Mouse (Mus musculus) hindbrain, embryonic 15.5 days (tissue): Measurements from ENCODE around the gene Vps13d. TPM values are rescaled to one million over a fixed set of nuclear protein-coding genes. Genes with fewer than 3 reads are reported as not detected.

ENCODE experiments used
- ATAC-seq: fragments of 200-750 bp; cut with Nextera tagmentation; 2 replicates; pipeline ENCODE4 v1.8.0; 2017; ENCODE audit warnings: low read depth, moderate number of reproducible peaks, moderate TSS enrichment; ENCODE audit not compliant: low FRiP score
- H3K27ac ChIP-seq: fragments of 300-500 bp; sonication (generic); replicated peaks from 2 replicates; pipeline ENCODE4 v1.5.1; 2015; ENCODE audit warnings: mild to moderate bottlenecking, inconsistent platforms
- H3K27me3 ChIP-seq: fragments of 300-500 bp; sonication (generic); 2 replicates; pipeline ENCODE4 v1.6.1; 2015; ENCODE audit warnings: control low read depth, inconsistent platforms
- H3K36me3 ChIP-seq: fragments of 300-500 bp; sonication (generic); 2 replicates; pipeline ENCODE4 v1.6.1; 2015; ENCODE audit warnings: control low read depth, inconsistent platforms
- H3K4me1 ChIP-seq: fragments of 300-500 bp; sonication (generic); replicated peaks from 2 replicates; pipeline ENCODE4 v1.6.1; 2015; ENCODE audit warnings: control low read depth, inconsistent platforms
- H3K4me2 ChIP-seq: fragments of 300-500 bp; sonication (generic); 2 replicates; pipeline ENCODE4 v1.6.1; 2015; ENCODE audit warnings: moderate library complexity, mild to moderate bottlenecking, inconsistent platforms
- H3K4me3 ChIP-seq: fragments of 300-500 bp; sonication (generic); 2 replicates; pipeline ENCODE4 v1.5.1; 2015; ENCODE audit warnings: mild to moderate bottlenecking, inconsistent platforms
- H3K9ac ChIP-seq: fragments of 300-500 bp; sonication (generic); 2 replicates; pipeline ENCODE4 v1.6.1; 2015; ENCODE audit warnings: inconsistent platforms
- H3K9me3 ChIP-seq: fragments of 300-500 bp; sonication (generic); 2 replicates; pipeline ENCODE4 v1.6.1; 2016; ENCODE audit warnings: control low read depth, inconsistent platforms
- WGBS: fragments of 180-500 bp; shearing (Covaris S2); methylation state at CpG from one replicate; pipeline ENCODE4 v1.1.7; 2015; 5-methylcytosine and 5-hydroxymethylcytosine counted together
- polyA plus RNA-seq: library from polyadenylated mRNA; unstranded; fragments of >200 nt; fragmentation: Nextera tagmentation; extraction: Ambion mirVana; gene quantifications from 2 replicates; pipeline ENCODE4 v1.2.1, GENCODE M21; 2015

Vps13d gene
- polyA plus RNA-seq, 1 experiment from 2014 or later: 10.2 TPM

- Histone ChIP-seq H3K9ac (no peak overlapping the region), H3K27ac (no peak overlapping the region), H3K27me3 (no peaks in the 10 kb centered on the region), H3K4me1 (peaks cover 2% of the 10 kb centered on the region; the same call in 1 of the 2 replicates), H3K4me2 (no peak overlapping the region), H3K36me3 (peaks cover 27% of the 10 kb centered on the region), H3K4me3 (no peak overlapping the region), H3K9me3 (no peaks in the 10 kb centered on the region)
- WGBS: 98% methylated on average over 2 of the region's 2 CpGs
- no peak for ATAC-seq
These were observed 174.4 kb downstream of the Vps13d start for GRCm38 (mm10) chr4:145020383-145020782.

- 95% methylated on average over 3 of the region's 3 CpGs for WGBS
- H3K9me3 ChIP-seq: no peaks in the 10 kb centered on the region
- H3K36me3 ChIP-seq: peaks cover 38% of the 10 kb centered on the region
These were observed 175.6 kb downstream of the Vps13d start for GRCm38 (mm10) chr4:145019121-145019714.

GRCm38 (mm10) chr4:145017745-145018144 is 177.1 kb downstream of the Vps13d start:
- Histone ChIP-seq H3K9ac (no peak overlapping the region), H3K4me1 (no peaks in the 10 kb centered on the region), H3K36me3 (peaks cover 38% of the 10 kb centered on the region), H3K27ac (no peak overlapping the region), H3K9me3 (no peaks in the 10 kb centered on the region), H3K4me3 (no peak overlapping the region), H3K4me2 (no peak overlapping the region), H3K27me3 (no peaks in the 10 kb centered on the region)
- WGBS: 76% methylated on average over 2 of the region's 2 CpGs
- no peak for ATAC-seq

More at GRCm38 (mm10) chr4:145019121-145019714, 175.6 kb downstream of the Vps13d start:
- Histone ChIP-seq H3K27ac (no peak overlapping the region), H3K9ac (no peak overlapping the region), H3K4me3 (no peak overlapping the region), H3K27me3 (no peaks in the 10 kb centered on the region), H3K4me2 (no peak overlapping the region), H3K4me1 (no peaks in the 10 kb centered on the region)
- no peak for ATAC-seq

GRCm38 (mm10) chr4:145016669-145017068 is 178.1 kb downstream of the Vps13d start:
- no peak overlapping the region for H3K27ac ChIP-seq
- peaks cover 38% of the 10 kb centered on the region for H3K36me3 ChIP-seq
- no peak overlapping the region for H3K9ac ChIP-seq
- no peak overlapping the region for H3K4me3 ChIP-seq
- 97% methylated on average over 1 of the region's 1 CpGs for whole genome bisulfite sequencing
- H3K9me3 ChIP-seq: no peaks in the 10 kb centered on the region
- no peaks in the 10 kb centered on the region for H3K4me1 ChIP-seq
- H3K27me3 ChIP-seq: no peaks in the 10 kb centered on the region
- no peak overlapping the region for H3K4me2 ChIP-seq
- no peak for ATAC-seq

- H3K36me3 ChIP-seq: peaks cover 33% of the 10 kb centered on the region
- no peak overlapping the region for H3K9ac ChIP-seq
- no peaks in the 10 kb centered on the region for H3K9me3 ChIP-seq
- H3K4me2 ChIP-seq: no peak overlapping the region
- no peak for ATAC-seq
- H3K27me3 ChIP-seq: no peaks in the 10 kb centered on the region
- H3K27ac ChIP-seq: no peak overlapping the region
- 90% methylated on average over 4 of the region's 4 CpGs for WGBS
- no peaks in the 10 kb centered on the region for H3K4me1 ChIP-seq
- H3K4me3 ChIP-seq: no peak overlapping the region
These were observed 180.2 kb downstream of the Vps13d start for GRCm38 (mm10) chr4:145014632-145014960.

GRCm38 (mm10) chr4:145013760-145014631 is 180.8 kb downstream of the Vps13d start:
- no peak for ATAC-seq
- Histone ChIP-seq H3K4me1 (peaks cover 4% of the 10 kb centered on the region; the same call in 1 of the 2 replicates), H3K9me3 (no peaks in the 10 kb centered on the region), H3K36me3 (peaks cover 29% of the 10 kb centered on the region), H3K4me3 (no peak overlapping the region), H3K27ac (no peak overlapping the region), H3K27me3 (no peaks in the 10 kb centered on the region), H3K9ac (no peak overlapping the region), H3K4me2 (no peak overlapping the region)
- 89% methylated on average over 7 of the region's 7 CpGs for WGBS

- H3K36me3 ChIP-seq: peaks cover 25% of the 10 kb centered on the region
- no peak for ATAC-seq
- no peak overlapping the region for H3K9ac ChIP-seq
- no peaks in the 10 kb centered on the region for H3K9me3 ChIP-seq
- H3K27ac ChIP-seq: no peak overlapping the region
- H3K4me2 ChIP-seq: no peak overlapping the region
- 79% methylated on average over 4 of the region's 4 CpGs for WGBS
- peaks cover 4% of the 10 kb centered on the region; the same call in 1 of the 2 replicates for H3K4me1 ChIP-seq
- no peak overlapping the region for H3K4me3 ChIP-seq
- no peaks in the 10 kb centered on the region for H3K27me3 ChIP-seq
These were observed 181.6 kb downstream of the Vps13d start for GRCm38 (mm10) chr4:145013187-145013586.

- WGBS: 86% methylated on average over 3 of the region's 3 CpGs
- H3K27me3 ChIP-seq: no peaks in the 10 kb centered on the region
- H3K4me2 ChIP-seq: no peak overlapping the region
- no peak overlapping the region for H3K9ac ChIP-seq
- no peak for ATAC-seq
- H3K36me3 ChIP-seq: peaks cover 19% of the 10 kb centered on the region
- H3K9me3 ChIP-seq: no peaks in the 10 kb centered on the region
- H3K4me3 ChIP-seq: no peak overlapping the region
- H3K4me1 ChIP-seq: peaks cover 4% of the 10 kb centered on the region; the same call in 1 of the 2 replicates
- no peak overlapping the region for H3K27ac ChIP-seq
These were observed 183.6 kb downstream of the Vps13d start for GRCm38 (mm10) chr4:145011156-145011555.

GRCm38 (mm10) chr4:145009934-145010333 is 184.9 kb downstream of the Vps13d start:
- no peaks in the 10 kb centered on the region for H3K9me3 ChIP-seq
- H3K4me2 ChIP-seq: no peak overlapping the region
- no peak overlapping the region for H3K4me3 ChIP-seq
- no peak overlapping the region for H3K9ac ChIP-seq
- peaks cover 4% of the 10 kb centered on the region; the same call in 1 of the 2 replicates for H3K4me1 ChIP-seq
- no peak overlapping the region for H3K27ac ChIP-seq
- no peaks in the 10 kb centered on the region for H3K27me3 ChIP-seq
- ATAC-seq: no peak
- 80% methylated on average over 7 of the region's 7 CpGs for WGBS
- peaks cover 7% of the 10 kb centered on the region for H3K36me3 ChIP-seq

GRCm38 (mm10) chr4:145009437-145009836 is 185.4 kb downstream of the Vps13d start:
- peaks cover 4% of the 10 kb centered on the region; the same call in 1 of the 2 replicates for H3K4me1 ChIP-seq
- no peak overlapping the region for H3K9ac ChIP-seq
- WGBS: 69% methylated on average over 3 of the region's 3 CpGs
- H3K9me3 ChIP-seq: no peaks in the 10 kb centered on the region
- no peak overlapping the region for H3K4me2 ChIP-seq
- ATAC-seq: no peak
- H3K27me3 ChIP-seq: no peaks in the 10 kb centered on the region
- H3K4me3 ChIP-seq: no peak overlapping the region
- H3K27ac ChIP-seq: no peak overlapping the region
- H3K36me3 ChIP-seq: peaks cover 2% of the 10 kb centered on the region

GRCm38 (mm10) chr4:145005943-145006545 is 188.8 kb downstream of the Vps13d start:
- H3K4me3 ChIP-seq: no peak overlapping the region
- H3K9ac ChIP-seq: no peak overlapping the region
- WGBS: 96% methylated on average over 4 of the region's 4 CpGs
- H3K27ac ChIP-seq: no peak overlapping the region
- H3K27me3 ChIP-seq: no peaks in the 10 kb centered on the region
- H3K36me3 ChIP-seq: no peaks in the 10 kb centered on the region
- H3K4me1 ChIP-seq: peaks cover 4% of the 10 kb centered on the region; the same call in 1 of the 2 replicates
- no peaks in the 10 kb centered on the region for H3K9me3 ChIP-seq
- no peak for ATAC-seq
- no peak overlapping the region for H3K4me2 ChIP-seq

GRCm38 (mm10) chr4:145004176-145004575 is 190.6 kb downstream of the Vps13d start:
- peaks cover 13% of the 10 kb centered on the region for H3K4me1 ChIP-seq
- no peaks in the 10 kb centered on the region for H3K9me3 ChIP-seq
- 77% methylated on average over 6 of the region's 6 CpGs for WGBS
- no peak for ATAC-seq
- no peak overlapping the region for H3K4me3 ChIP-seq
- H3K9ac ChIP-seq: no peak overlapping the region
- no peaks in the 10 kb centered on the region for H3K27me3 ChIP-seq
- no peak overlapping the region for H3K27ac ChIP-seq
- no peaks in the 10 kb centered on the region for H3K36me3 ChIP-seq
- H3K4me2 ChIP-seq: no peak overlapping the region
